In the genomic region with DNA sequence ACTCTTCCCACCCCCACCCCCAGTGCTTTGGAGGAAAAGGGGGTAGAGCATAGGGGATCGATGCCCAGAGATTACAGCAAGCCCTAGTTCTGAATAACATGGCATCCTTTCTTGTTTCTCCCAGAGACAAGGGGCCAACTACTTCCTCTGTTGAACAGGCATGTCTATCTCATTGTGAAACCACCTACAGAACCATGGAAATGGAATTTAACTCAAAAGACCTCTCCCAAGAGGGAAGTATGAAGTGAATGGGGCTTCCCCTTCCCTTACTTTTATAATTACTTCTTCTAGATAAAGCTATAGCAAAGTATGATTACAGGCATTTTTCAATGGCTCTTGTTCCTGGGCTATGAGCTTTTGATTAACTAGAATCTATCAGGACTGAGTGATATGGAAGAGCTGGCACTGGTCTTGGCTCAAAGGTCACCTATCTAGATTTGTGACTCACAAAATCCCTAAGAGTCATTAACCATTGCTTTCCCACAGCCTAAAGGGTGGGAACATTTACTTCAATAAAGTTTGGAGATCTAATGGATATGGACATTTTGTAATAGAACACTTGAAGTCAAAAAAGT, we compare ENCODE assay signal across 24 mouse cellular contexts.
DNase-seq lines count a peak whose midpoint lies in the region; ATAC-seq lines count a peak whose summit lies in the region.
"Had no signal": no experiment of that assay in that cellular context is flagged by ENCODE, and none has a peak within 500 bp of the region (broad histone marks: within the 10 kb centered on the region; RNA-seq: fewer than 3 reads in every experiment).

No protein-coding gene starts in this region.

- ATAC-seq in intestine, embryonic 16.5 days: peak; percentile 91
- 0 out of 2 replicates have a peak, but pooled peaks have one; percentile 18 for ATAC-seq in stomach, embryonic 14.5 days (ENCODE audit: insufficient number of reproducible peaks, insufficient read depth, low FRiP score, low read depth)
- ATAC-seq in granulocyte monocyte progenitor cell, adult 5-6 weeks (replicated peaks; ENCODE audit: poor library complexity, severe bottlenecking): no peak
- ATAC-seq: activated CD4-positive, CD25-positive, alpha-beta regulatory T cell, adult 4 months; CD4-positive, CD25-positive, alpha-beta regulatory T cell, adult 4 months; forebrain, embryonic 16.5 days; hindbrain, embryonic 16.5 days; Patski had no signal

- H3K27ac ChIP-seq in intestine, embryonic 16.5 days (ENCODE audit: low read length): peak overlapping the region; percentile 69
- no peak overlapping the region for H3K27ac ChIP-seq in stomach, embryonic 14.5 days (ENCODE audit: low read length)
- H3K27ac ChIP-seq: embryonic facial prominence, embryonic 12.5 days; forebrain, embryonic 12.5 days; heart, embryonic 10.5 days; hindbrain, embryonic 12.5 days had no signal

- DNase-seq in kidney, adult 9 months: peak; percentile 19
- DNase-seq in kidney, postnatal 25 days: no peak
- no peak for DNase-seq in gastrocnemius, postnatal 10 days
- no peak for DNase-seq in cerebellum, adult 9-11 months
- DNase-seq: adrenal gland, postnatal 25 days; B cell, adult 2 months; cerebellum, adult 2 months; cerebellum, postnatal 25 days; gastrocnemius, postnatal 25 days; heart, adult 18-20 months; heart, postnatal 10 days; heart, postnatal 4 days had no signal

- no peaks in the 10 kb centered on the region for H3K36me3 ChIP-seq in intestine, embryonic 16.5 days (ENCODE audit: control insufficient read depth, insufficient read depth, low read length)
- H3K36me3 ChIP-seq in stomach, embryonic 14.5 days (ENCODE audit: control insufficient read depth, insufficient read depth, low read length): no peaks in the 10 kb centered on the region
- H3K36me3 ChIP-seq: embryonic facial prominence, embryonic 12.5 days; forebrain, embryonic 12.5 days; heart, embryonic 10.5 days; hindbrain, embryonic 12.5 days had no signal

- H3K4me2 ChIP-seq in intestine, embryonic 16.5 days (ENCODE audit: low read depth, low read length): no peak overlapping the region
- no peak overlapping the region for H3K4me2 ChIP-seq in stomach, embryonic 14.5 days (replicated peaks; ENCODE audit: low read depth, low read length)
- H3K4me2 ChIP-seq: embryonic facial prominence, embryonic 12.5 days; forebrain, embryonic 12.5 days; hindbrain, embryonic 12.5 days had no signal

- H3K4me3 ChIP-seq in intestine, embryonic 16.5 days (ENCODE audit: low read length): no peak overlapping the region
- no peak overlapping the region for H3K4me3 ChIP-seq in stomach, embryonic 14.5 days (ENCODE audit: low read depth, low read length)
- H3K4me3 ChIP-seq: embryonic facial prominence, embryonic 12.5 days; forebrain, embryonic 12.5 days; heart, embryonic 10.5 days; hindbrain, embryonic 12.5 days had no signal

- no peak overlapping the region for H3K9ac ChIP-seq in intestine, embryonic 16.5 days (ENCODE audit: low read depth, low read length)
- no peak overlapping the region for H3K9ac ChIP-seq in stomach, embryonic 14.5 days (replicated peaks; ENCODE audit: low read depth, low read length)
- H3K9ac ChIP-seq: embryonic facial prominence, embryonic 12.5 days; forebrain, embryonic 12.5 days; hindbrain, embryonic 12.5 days had no signal

- H3K27me3 ChIP-seq in intestine, embryonic 16.5 days (replicated peaks; ENCODE audit: control insufficient read depth, insufficient read depth, low read length): no peaks in the 10 kb centered on the region
- H3K27me3 ChIP-seq in stomach, embryonic 14.5 days (ENCODE audit: control insufficient read depth, insufficient read depth, low read length): no peaks in the 10 kb centered on the region
- H3K27me3 ChIP-seq: embryonic facial prominence, embryonic 12.5 days; forebrain, embryonic 12.5 days; hindbrain, embryonic 12.5 days; Patski had no signal

- H3K4me1 ChIP-seq in intestine, embryonic 16.5 days (ENCODE audit: control insufficient read depth, insufficient read depth, low read length): peaks cover 4% of the 10 kb centered on the region
- H3K4me1 ChIP-seq in stomach, embryonic 14.5 days (ENCODE audit: control insufficient read depth, insufficient read depth, low read length): no peaks in the 10 kb centered on the region
- H3K4me1 ChIP-seq: embryonic facial prominence, embryonic 12.5 days; forebrain, embryonic 12.5 days; heart, embryonic 10.5 days had no signal

- H3K9me3 ChIP-seq in intestine, embryonic 16.5 days (ENCODE audit: control insufficient read depth, low read length): no peaks in the 10 kb centered on the region
- H3K9me3 ChIP-seq in stomach, embryonic 14.5 days (ENCODE audit: control insufficient read depth, low read depth, low read length): no peaks in the 10 kb centered on the region
- H3K9me3 ChIP-seq: embryonic facial prominence, embryonic 12.5 days; forebrain, embryonic 12.5 days; heart, embryonic 10.5 days; hindbrain, embryonic 12.5 days had no signal

- WGBS in intestine, embryonic 16.5 days: 66% methylated on average over 1 of the region's 1 CpGs
- 79% methylated on average over 1 of the region's 1 CpGs for WGBS in stomach, embryonic 14.5 days
